Mouse (Mus musculus) C2C12 (cell line): Measurements from ENCODE around the gene Ncam1. TPM values are rescaled to one million over a fixed set of nuclear protein-coding genes. Genes with fewer than 3 reads are reported as not detected.
A peak's percentile ranks its signal among the peaks of the same experiment; 100 is the strongest.

Experiments
- H3K27me3 ChIP-seq: one replicate; pipeline ENCODE4 v1.6.1; 2011; ENCODE audit not compliant: control insufficient read depth, insufficient read depth, insufficient read length
- H3K36me3 ChIP-seq: one replicate; pipeline ENCODE4 v1.6.1; 2011; ENCODE audit not compliant: control insufficient read depth, insufficient read depth
- H3K4me3 ChIP-seq: one replicate; pipeline ENCODE4 v1.5.1; 2011; ENCODE audit warnings: mild to moderate bottlenecking, control low read depth; ENCODE audit not compliant: poor library complexity, insufficient read depth, severe bottlenecking
- H3K79me2 ChIP-seq: one replicate; pipeline ENCODE4 v1.6.1; 2011; ENCODE audit not compliant: control insufficient read depth, insufficient read depth
- H3K79me3 ChIP-seq: one replicate; pipeline ENCODE4 v1.6.1; 2011; ENCODE audit warnings: low read depth, control low read depth
- H3ac ChIP-seq: one replicate; pipeline ENCODE3; 2011; ENCODE audit warnings: low read depth; ENCODE audit not compliant: control insufficient read depth, insufficient read length
- CEBPB ChIP-seq: IDR thresholded peaks from one replicate; pipeline ENCODE4 v1.6.1; 2011; ENCODE audit warnings: low read depth, mild to moderate bottlenecking, control low read depth, moderate library complexity
- CTCF ChIP-seq: IDR thresholded peaks from one replicate; pipeline ENCODE4 v1.5.1; 2011; ENCODE audit not compliant: control insufficient read depth, insufficient read depth, insufficient read length
- FOSL1 ChIP-seq: IDR thresholded peaks from one replicate; pipeline ENCODE4 v1.8.0; 2011; ENCODE audit warnings: mild to moderate bottlenecking, low read length; ENCODE audit not compliant: poor library complexity, insufficient read depth, severe bottlenecking
- MAX ChIP-seq: IDR thresholded peaks from one replicate; pipeline ENCODE4 v1.6.1; 2011; ENCODE audit warnings: mild to moderate bottlenecking, control low read depth
- MYOD1 ChIP-seq: IDR thresholded peaks from one replicate; pipeline ENCODE4 v1.6.1; 2011; ENCODE audit warnings: low read depth; ENCODE audit not compliant: control insufficient read depth, insufficient read length
- MYOG ChIP-seq: IDR thresholded peaks from one replicate; pipeline ENCODE4 v1.6.1; 2011; ENCODE audit not compliant: control insufficient read depth, insufficient read length; ENCODE audit errors: extremely low read depth
- USF1 ChIP-seq: IDR thresholded peaks from one replicate; pipeline ENCODE4 v1.6.1; 2011; ENCODE audit warnings: low read depth, mild to moderate bottlenecking, control low read depth, moderate library complexity
- long read RNA-seq, 2 experiments: library from polyadenylated mRNA; unstranded; transcript quantifications; one replicate each; pipeline ENCODE4 v2.0.0; 2019 to 2020
- polyA plus RNA-seq: library from polyadenylated mRNA; unstranded; fragments of >200 nt; fragmentation: generic; extraction: Trizol; gene quantifications from one replicate; pipeline ENCODE4 v1.2.1, GENCODE M21; 2012; ENCODE audit warnings: missing spikeins

The Ncam1 gene
- 41.5 TPM for polyA plus RNA-seq
- long read RNA-seq, experiment 1, partial matches to known transcripts, result 20 of 84 reads
- long read RNA-seq, experiment 1, other reads (novel, unspliced or antisense), result 64 of 84 reads
- long read RNA-seq, experiment 2, partial matches to known transcripts, result 45 of 324 reads
- long read RNA-seq, experiment 2, other reads (novel, unspliced or antisense), result 279 of 324 reads

DNA sequence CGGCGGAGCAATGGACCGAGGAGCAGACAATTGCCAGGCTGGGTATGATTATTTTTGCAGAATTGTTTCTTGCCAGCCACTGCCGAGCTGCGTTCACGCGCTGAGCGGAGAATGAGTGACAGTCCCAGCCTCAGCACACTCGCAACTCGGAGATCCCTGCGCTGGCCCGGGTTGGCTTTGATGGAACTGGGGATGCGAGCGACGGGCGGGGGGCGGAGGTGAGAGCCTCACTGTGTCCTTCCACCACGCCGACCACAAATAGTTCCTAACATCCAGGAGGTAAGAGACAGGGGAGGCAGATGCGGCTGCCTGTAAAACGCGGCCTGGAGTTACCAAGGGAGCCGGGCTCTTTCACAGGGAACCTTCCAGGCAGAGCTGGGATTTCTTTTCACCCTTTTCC is at the start of gene Ncam1:
Gene Ncam1 (minus strand): TSS at position 120 of the 400 bp plus-strand sequence.
- Histone ChIP-seq H3K79me3 (peaks cover 28% of the 10 kb centered on the region), H3K36me3 (no peaks in the 10 kb centered on the region), H3ac (peak within 1 kb of the TSS; percentile 89), H3K79me2 (peaks cover 41% of the 10 kb centered on the region), H3K4me3 (peak within 1 kb of the TSS; percentile 75), H3K27me3 (no peaks in the 10 kb centered on the region)
- TF ChIP-seq MYOG (no peak), USF1 (no peak), MAX (peak; percentile 69), FOSL1 (no peak), MYOD1 (peak; percentile 48), CTCF (no peak)

DNA sequence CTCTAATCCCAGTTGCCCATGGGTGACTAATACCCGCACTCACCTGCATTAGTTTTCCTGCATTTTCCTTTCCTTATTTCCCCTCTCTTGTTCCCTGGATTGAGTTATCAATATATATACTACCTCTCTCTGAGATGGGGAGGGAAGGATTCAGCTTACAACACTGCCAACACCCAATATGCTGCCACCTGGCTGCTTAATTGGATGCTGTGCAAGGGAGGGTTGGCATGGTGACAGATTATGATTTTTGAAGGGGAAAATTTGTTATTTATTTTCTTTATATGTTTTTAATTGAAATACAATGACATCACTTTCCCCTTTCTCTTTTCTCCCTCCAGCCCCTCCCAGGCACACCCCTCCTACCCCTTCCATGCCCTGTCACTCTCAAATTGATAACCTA is 35.3 kb upstream of the Ncam1 start:
- Histone ChIP-seq H3K27me3 (no peaks in the 10 kb centered on the region), H3K4me3 (no peak overlapping the region), H3K79me2 (no peaks in the 10 kb centered on the region), H3K36me3 (no peaks in the 10 kb centered on the region), H3ac (no peak overlapping the region), H3K79me3 (no peaks in the 10 kb centered on the region)
- TF ChIP-seq MYOG, result no peak
- no peak for TF ChIP-seq MYOD1
- TF ChIP-seq USF1, result no peak
- no peak for TF ChIP-seq CEBPB
- TF ChIP-seq FOSL1, result no peak
- no peak for TF ChIP-seq MAX
- no peak for TF ChIP-seq CTCF

DNA sequence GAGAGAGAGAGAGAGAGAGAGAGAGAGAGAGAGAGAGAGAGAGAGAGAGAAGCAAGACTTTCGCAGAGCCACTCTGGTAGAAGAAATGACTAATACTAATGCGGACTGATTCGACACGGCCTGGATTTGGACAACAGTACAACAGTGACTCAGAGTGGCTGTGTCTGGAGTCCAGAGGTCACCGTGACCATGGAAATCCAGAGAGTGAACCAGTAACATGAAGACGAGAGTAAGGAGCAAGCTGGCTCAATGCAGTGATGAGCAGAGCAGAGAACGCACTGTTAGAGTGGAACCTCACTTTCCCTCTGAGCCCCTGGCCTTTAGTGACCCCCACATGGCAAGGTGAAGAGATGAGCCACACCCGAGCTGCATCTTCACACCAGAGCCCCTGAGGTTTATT is 28.9 kb upstream of the Ncam1 start:
- Histone ChIP-seq H3K79me3 (no peaks in the 10 kb centered on the region), H3ac (no peak overlapping the region), H3K27me3 (no peaks in the 10 kb centered on the region), H3K79me2 (no peaks in the 10 kb centered on the region), H3K36me3 (no peaks in the 10 kb centered on the region), H3K4me3 (no peak overlapping the region)
- peak; percentile 38 for TF ChIP-seq FOSL1
- TF ChIP-seq CTCF, result no peak
- TF ChIP-seq MYOG, result no peak
- TF ChIP-seq MAX, result no peak
- TF ChIP-seq CEBPB, result no peak

DNA sequence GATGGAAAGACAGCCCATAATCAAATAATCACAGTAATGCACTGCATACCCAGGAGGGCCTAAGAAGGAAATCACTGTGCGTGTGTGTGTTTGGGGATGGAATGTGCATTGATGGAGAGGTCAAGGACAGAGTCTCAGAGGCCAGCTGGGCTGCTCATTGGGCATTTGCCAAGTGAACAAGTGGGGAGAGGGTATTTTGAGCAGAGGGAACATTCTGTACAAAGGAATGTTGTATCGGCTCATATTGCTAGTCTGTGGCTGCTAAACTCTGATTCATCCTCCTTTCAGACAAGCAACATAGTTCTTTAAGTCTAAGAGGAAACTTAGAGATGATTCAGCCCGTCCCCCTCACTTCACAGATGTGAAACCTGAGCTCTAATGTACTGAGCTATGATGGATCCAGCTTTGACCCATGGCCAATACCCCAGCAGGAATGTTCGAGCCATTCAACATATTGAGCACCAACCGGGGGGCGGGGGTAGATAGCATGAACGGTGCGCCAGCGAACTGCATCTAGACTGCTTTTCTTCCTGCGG is 17.5 kb upstream of the Ncam1 start:
- Histone ChIP-seq H3K79me2 (no peaks in the 10 kb centered on the region), H3K79me3 (no peaks in the 10 kb centered on the region), H3K4me3 (no peak overlapping the region), H3ac (no peak overlapping the region), H3K36me3 (no peaks in the 10 kb centered on the region), H3K27me3 (no peaks in the 10 kb centered on the region)
- no peak for TF ChIP-seq MYOG
- peak; percentile 54 for TF ChIP-seq MYOD1
- TF ChIP-seq FOSL1, result peak; percentile 30

DNA sequence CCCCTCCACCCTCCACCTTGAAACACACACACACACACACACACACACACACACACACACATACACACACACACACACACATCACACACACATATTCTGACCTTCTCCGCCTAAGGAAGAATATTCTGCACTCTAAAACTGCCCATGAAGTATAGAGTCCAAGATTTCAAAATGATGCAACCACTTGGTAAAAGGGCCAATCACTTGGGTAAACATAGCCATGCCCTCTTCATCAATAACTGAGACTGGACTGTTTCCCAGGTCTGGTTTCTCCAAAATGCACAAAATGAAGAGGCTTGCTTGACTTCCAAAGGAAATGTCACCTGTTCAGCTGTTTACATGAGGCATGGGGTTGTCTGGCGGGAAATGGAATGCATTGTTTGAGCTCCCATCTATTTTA is 15.7 kb upstream of the Ncam1 start:
- no peak for TF ChIP-seq MYOD1
- no peak for TF ChIP-seq USF1
- no peak for TF ChIP-seq FOSL1
- TF ChIP-seq CEBPB, result no peak
- Histone ChIP-seq H3K36me3 (no peaks in the 10 kb centered on the region), H3ac (no peak overlapping the region), H3K79me3 (no peaks in the 10 kb centered on the region), H3K27me3 (no peaks in the 10 kb centered on the region), H3K4me3 (no peak overlapping the region), H3K79me2 (no peaks in the 10 kb centered on the region)

DNA sequence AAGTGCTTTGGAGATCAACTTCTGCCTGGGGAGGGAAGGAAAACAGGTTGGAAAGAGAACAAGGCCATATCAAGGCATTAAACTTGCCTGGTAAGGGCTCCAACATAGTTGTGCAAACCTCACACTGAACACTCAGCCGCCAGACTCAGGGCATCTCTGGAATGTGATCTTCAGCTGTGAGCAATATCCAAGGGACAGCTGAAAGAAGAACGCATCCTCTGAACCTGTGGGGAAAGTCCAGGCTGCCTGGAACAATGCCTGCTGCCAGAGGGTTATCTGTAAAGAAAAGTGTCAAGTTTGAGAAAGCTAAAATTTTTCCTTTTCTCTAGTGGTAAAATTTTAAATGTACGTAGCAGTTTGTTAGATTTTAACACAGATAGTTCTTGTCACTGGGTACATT is 4.5 kb upstream of the Ncam1 start:
- Histone ChIP-seq H3K27me3 (no peaks in the 10 kb centered on the region), H3K4me3 (no peak overlapping the region), H3K79me2 (peaks cover 3% of the 10 kb centered on the region), H3ac (no peak overlapping the region), H3K36me3 (no peaks in the 10 kb centered on the region), H3K79me3 (no peaks in the 10 kb centered on the region)
- TF ChIP-seq MAX, result no peak
- no peak for TF ChIP-seq CTCF
- TF ChIP-seq MYOD1, result no peak
- no peak for TF ChIP-seq USF1
- no peak for TF ChIP-seq CEBPB
- no peak for TF ChIP-seq MYOG
- no peak for TF ChIP-seq FOSL1
